Mouse (Mus musculus): ENCODE results near the gene Mecr. TPM values are rescaled to one million over a fixed set of nuclear protein-coding genes. Genes with fewer than 3 reads are reported as not detected.

Gene Mecr
- polyA plus RNA-seq, 1 experiment = 16.7 TPM

- Histone ChIP-seq H3K27ac (ENCODE audit: insufficient read depth, low read length) (no peak overlapping the region), H3K4me1 (ENCODE audit: control insufficient read depth, insufficient read depth, low read length) (no peaks in the 10 kb centered on the region), H3K4me3 (ENCODE audit: insufficient read depth, low read length) (no peak overlapping the region)
- TF ChIP-seq POLR2A (IDR thresholded peaks at IDR 0.05; ENCODE audit: low read depth, low read length) (no peak), CTCF (IDR thresholded peaks at IDR 0.05; ENCODE audit: borderline replicate concordance, insufficient read depth, low read length) (no peak)
Observed at GRCm38 (mm10) chr4:131832759-131833407, 10.4 kb upstream of the Mecr start.

DNA sequence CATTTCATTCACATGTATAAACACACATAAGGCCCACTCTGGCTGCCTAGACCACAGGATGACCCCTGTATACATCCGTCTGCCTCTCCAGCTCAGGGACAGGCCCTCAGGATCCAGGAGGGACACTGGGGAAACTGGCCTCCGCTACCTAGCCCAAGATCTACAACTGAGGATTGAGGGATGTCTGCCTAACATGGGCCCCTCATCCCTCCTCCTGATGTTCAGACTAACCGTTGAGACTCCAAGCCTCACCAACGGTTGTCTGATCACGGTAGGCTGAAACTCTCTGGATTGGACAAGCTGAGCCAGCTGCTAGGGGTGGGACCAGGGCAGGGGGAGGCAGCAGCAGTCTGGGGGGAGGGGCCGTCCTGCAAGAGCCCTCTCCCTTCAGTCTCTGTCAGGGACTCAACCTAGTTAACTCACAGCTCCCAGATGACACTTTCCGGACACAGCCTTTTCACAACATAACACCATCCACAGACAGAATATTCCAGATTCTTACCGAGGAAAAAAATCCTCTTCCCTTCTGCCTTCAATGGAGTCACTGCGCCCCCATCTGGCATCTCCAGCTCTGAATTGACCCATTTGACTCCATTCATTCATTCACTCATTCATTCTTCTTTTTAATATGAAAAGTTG, 9.2 kb upstream of the Mecr start:
- no peaks in the 10 kb centered on the region for H3K4me1 ChIP-seq (ENCODE audit: control insufficient read depth, insufficient read depth, low read length)
- no peak overlapping the region for H3K4me3 ChIP-seq (ENCODE audit: insufficient read depth, low read length)
- H3K27ac ChIP-seq (ENCODE audit: insufficient read depth, low read length) = no peak overlapping the region
- TF ChIP-seq CTCF (IDR thresholded peaks at IDR 0.05; ENCODE audit: borderline replicate concordance, insufficient read depth, low read length) = no peak
- TF ChIP-seq POLR2A (IDR thresholded peaks at IDR 0.05; ENCODE audit: low read depth, low read length) = no peak

GRCm38 (mm10) chr4:131836351-131836881, 6.9 kb upstream of the Mecr start:
- Histone ChIP-seq H3K27ac (ENCODE audit: insufficient read depth, low read length) (no peak overlapping the region), H3K4me1 (ENCODE audit: control insufficient read depth, insufficient read depth, low read length) (no peaks in the 10 kb centered on the region), H3K4me3 (ENCODE audit: insufficient read depth, low read length) (peak overlapping the region; percentile 41)
- TF ChIP-seq POLR2A (IDR thresholded peaks at IDR 0.05; ENCODE audit: low read depth, low read length) (0 out of 2 replicates have a peak, but pooled peaks have one; percentile 12), CTCF (IDR thresholded peaks at IDR 0.05; ENCODE audit: borderline replicate concordance, insufficient read depth, low read length) (no peak)

DNA sequence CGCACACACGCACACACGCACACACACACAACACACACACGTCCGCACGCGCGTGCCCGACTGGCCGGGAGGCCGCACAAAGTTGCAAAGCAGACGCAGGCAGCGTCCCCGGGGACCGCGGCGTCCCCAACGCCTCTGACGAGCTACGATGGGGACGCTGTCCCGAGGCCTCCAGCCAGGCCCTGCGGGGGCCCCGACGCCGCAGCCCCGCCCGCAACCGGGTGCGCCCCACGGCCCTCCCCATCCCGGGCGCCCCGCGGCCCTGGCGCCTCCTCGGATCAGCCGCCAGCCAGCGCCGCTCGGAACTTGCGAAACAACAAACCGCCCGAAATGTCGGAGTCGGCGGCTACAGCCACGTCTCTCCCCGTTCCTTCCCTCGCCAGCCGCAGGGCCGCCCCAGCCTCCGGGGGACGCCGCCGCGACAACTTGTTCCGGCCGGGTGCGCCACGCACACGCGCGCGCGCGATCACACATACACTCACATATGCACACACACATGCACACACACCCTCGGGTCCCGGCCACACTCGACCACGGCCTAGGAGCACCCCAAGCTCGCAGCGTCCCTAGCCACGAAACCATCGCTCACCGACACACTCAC, 6.3 kb upstream of the Mecr start:
- no peak overlapping the region for H3K27ac ChIP-seq (ENCODE audit: insufficient read depth, low read length)
- no peak for TF ChIP-seq POLR2A (IDR thresholded peaks at IDR 0.05; ENCODE audit: low read depth, low read length)
- no peak for TF ChIP-seq CTCF (IDR thresholded peaks at IDR 0.05; ENCODE audit: borderline replicate concordance, insufficient read depth, low read length)
- no peaks in the 10 kb centered on the region for H3K4me1 ChIP-seq (ENCODE audit: control insufficient read depth, insufficient read depth, low read length)
- peak overlapping the region; percentile 41 for H3K4me3 ChIP-seq (ENCODE audit: insufficient read depth, low read length)

DNA sequence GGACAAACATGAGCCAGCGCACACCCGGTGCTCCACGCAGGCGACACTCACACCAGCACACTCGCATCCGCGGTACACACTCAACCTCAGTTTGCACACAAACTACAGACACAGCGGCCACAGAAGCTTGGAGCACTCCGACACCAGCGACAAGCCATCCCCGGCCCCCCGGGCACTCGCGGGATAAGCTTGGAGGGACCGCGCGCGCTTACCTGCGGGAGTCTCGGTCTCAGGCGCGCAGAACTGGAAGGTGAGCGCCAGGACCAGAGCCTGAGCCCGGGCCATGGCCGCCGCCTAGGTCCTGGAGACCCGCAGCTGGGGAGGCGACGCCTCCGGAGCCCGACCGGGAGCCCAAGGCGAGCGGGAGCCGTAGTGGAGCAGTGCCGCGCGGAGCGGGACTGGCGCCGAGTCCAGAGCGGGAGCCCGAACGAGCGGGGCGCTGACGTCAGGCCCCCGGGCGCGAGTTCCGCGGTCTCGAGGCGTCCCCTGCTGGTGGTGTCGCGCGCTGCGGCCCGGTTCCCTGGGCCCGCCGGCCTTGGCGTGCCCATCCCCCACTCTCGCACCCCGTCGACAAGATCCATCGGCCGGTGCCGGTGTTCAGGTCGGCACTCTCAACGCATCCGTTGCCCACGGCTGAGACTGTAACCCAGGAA, 5.3 kb upstream of the Mecr start, which contains the start of gene Ptpru:
Gene Ptpru, minus strand, starts transcription at position 417 of the 653 bp plus-strand sequence.
- Histone ChIP-seq H3K4me1 (ENCODE audit: control insufficient read depth, insufficient read depth, low read length) (no peaks in the 10 kb centered on the region), H3K4me3 (ENCODE audit: insufficient read depth, low read length) (peak within 1 kb of the TSS; percentile 41), H3K27ac (ENCODE audit: insufficient read depth, low read length) (no peak within 1 kb of the TSS)
- TF ChIP-seq CTCF (IDR thresholded peaks at IDR 0.05; ENCODE audit: borderline replicate concordance, insufficient read depth, low read length) (peak; percentile 82), POLR2A (IDR thresholded peaks at IDR 0.05; ENCODE audit: low read depth, low read length) (no peak)

DNA sequence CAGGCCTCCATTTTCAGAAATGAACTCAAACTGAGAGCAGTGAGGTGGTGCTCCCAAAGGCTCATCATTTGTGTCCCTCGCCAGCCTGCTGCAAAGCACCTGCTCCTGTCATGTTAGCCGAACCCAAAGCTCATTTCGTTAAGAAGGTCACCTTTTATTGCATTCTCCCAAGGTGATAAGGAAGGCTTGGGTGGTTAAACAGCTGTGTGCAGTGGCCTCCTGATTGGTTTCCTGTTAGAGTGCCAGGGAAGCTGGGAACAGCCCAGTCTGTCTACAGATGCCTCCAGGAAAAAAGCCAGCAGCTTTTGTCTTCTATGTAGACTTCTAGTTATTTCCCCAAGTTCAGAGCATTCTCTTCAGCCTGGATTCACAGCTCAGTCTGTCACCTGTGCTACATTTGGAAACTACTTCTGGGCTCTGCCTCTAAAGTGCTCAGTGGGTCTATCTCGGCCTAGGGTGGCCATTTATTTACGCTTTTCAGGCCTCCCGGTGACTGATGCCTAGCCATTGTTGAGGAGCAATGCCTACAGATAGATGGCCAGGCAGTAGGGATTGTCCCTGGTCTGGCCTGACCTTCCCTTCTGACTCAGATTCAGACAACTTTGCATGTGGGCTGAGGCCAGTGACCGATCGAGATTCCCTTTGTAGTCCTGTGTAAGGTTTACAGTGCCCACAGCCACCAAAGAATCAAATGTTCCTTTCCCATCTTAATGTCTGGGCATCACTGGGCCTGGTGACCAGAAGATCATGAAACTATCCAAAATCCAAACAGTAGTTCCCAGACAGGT, 2.9 kb downstream of the Mecr start:
- TF ChIP-seq CTCF (IDR thresholded peaks at IDR 0.05; ENCODE audit: borderline replicate concordance, insufficient read depth, low read length) (no peak), POLR2A (IDR thresholded peaks at IDR 0.05; ENCODE audit: low read depth, low read length) (no peak)

GRCm38 (mm10) chr4:131848082-131848481, 4.8 kb downstream of the Mecr start:
- H3K27ac ChIP-seq (ENCODE audit: insufficient read depth, low read length) = no peak overlapping the region
- no peak overlapping the region for H3K4me3 ChIP-seq (ENCODE audit: insufficient read depth, low read length)
- TF ChIP-seq CTCF (IDR thresholded peaks at IDR 0.05; ENCODE audit: borderline replicate concordance, insufficient read depth, low read length) (no peak), POLR2A (IDR thresholded peaks at IDR 0.05; ENCODE audit: low read depth, low read length) (no peak)
- peaks cover 6% of the 10 kb centered on the region; the same call in 1 of the 2 replicates for H3K4me1 ChIP-seq (ENCODE audit: control insufficient read depth, insufficient read depth, low read length)

More for the DNA sequence above, 2.9 kb downstream of the Mecr start:
- no peak overlapping the region for H3K4me3 ChIP-seq (ENCODE audit: insufficient read depth, low read length)
- peaks cover 6% of the 10 kb centered on the region; the same call in 1 of the 2 replicates for H3K4me1 ChIP-seq (ENCODE audit: control insufficient read depth, insufficient read depth, low read length)
- no peak overlapping the region for H3K27ac ChIP-seq (ENCODE audit: insufficient read depth, low read length)

DNA sequence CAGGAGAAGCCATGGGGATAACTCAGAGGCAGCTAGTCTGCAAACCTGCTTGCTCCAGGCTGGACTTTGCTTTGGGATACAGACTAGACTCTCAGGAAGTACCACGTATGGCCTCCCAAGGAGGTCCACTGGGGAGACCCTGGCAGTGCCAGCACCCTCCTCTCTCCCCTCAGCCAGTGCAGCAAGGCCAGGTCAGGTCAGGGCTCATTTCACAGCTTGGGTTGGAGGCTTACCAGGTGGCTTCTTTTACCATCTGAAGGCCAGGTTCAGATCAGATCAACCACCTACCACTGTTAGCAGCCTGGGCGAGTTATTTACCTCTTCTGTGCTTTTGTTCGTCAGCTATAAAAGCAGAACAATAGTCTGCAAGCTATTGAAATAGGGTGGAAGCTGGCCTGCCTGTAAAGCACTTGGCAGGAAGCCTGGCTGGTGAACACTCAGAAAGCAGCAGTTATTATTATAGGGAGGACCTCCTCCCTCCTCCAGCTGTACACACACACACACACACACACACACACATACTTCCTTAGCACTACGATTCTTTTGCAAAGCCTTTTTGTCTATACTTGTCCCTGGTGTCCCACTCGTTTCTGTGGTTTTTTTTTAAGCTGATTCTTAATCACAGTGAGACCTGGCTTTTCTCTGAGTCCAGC, 6.8 kb downstream of the Mecr start:
- TF ChIP-seq POLR2A (IDR thresholded peaks at IDR 0.05; ENCODE audit: low read depth, low read length) (no peak; the same call in 1 of the 2 replicates), CTCF (IDR thresholded peaks at IDR 0.05; ENCODE audit: borderline replicate concordance, insufficient read depth, low read length) (no peak)
- peaks cover 3% of the 10 kb centered on the region; the same call in 1 of the 2 replicates for H3K4me1 ChIP-seq (ENCODE audit: control insufficient read depth, insufficient read depth, low read length)
- no peak overlapping the region for H3K4me3 ChIP-seq (ENCODE audit: insufficient read depth, low read length)
- H3K27ac ChIP-seq (ENCODE audit: insufficient read depth, low read length) = no peak overlapping the region
